Mouse (Mus musculus) erythroblast, adult 5-6 weeks (primary cell): ENCODE data around the gene Mecom. TPM values are rescaled to one million over a fixed set of nuclear protein-coding genes. Genes with fewer than 3 reads are reported as not detected.

Experiments
- ATAC-seq: replicated peaks from 2 replicates; pipeline ENCODE4 v1.8.0; 2016; ENCODE audit warnings: moderate number of reproducible peaks, mild to moderate bottlenecking, moderate TSS enrichment, inconsistent platforms; ENCODE audit not compliant: poor library complexity, low FRiP score, severe bottlenecking
- total RNA-seq, 2 experiments: library from RNA; stranded (forward) in 1 of 2; stranded (reverse) in 1 of 2; fragments of 150-400 nt in 1 of 2; fragments of 200-764, 138-1000 nt in 1 of 2; gene quantifications; 2 replicates each; pipeline versions ENCODE4 v1.2.3 to v1.2.4; 2015 to 2017; ENCODE audit warnings: low replicate concordance in 2 of 2

Gene Mecom
- total RNA-seq, 2 experiments from 2014 or later = 0.58 TPM; not detected in 1

- ATAC-seq = no peak
Observed at GRCm38 (mm10) chr3:29957365-29958236, 590.2 kb downstream of the Mecom start.

DNA sequence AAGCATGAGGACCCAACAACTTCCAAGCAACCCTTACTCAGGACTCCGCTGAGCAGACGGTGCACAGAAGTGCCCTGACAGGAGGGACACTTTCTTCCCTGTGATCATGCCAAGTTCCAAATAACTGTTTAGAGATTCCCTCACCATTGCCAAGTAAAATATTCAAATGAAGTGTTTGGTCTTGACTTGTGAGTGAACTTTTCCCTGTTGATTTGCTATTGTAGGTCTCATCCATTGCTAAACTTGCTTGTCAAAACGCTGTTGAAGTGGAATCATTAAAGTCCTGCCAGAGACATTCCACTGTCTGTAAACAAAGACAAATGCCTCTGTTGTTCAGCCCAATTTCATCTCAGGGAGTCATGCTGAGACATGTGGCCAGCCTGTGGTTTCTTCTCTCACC lies 594.5 kb downstream of the Mecom start:
- ATAC-seq = no peak

DNA sequence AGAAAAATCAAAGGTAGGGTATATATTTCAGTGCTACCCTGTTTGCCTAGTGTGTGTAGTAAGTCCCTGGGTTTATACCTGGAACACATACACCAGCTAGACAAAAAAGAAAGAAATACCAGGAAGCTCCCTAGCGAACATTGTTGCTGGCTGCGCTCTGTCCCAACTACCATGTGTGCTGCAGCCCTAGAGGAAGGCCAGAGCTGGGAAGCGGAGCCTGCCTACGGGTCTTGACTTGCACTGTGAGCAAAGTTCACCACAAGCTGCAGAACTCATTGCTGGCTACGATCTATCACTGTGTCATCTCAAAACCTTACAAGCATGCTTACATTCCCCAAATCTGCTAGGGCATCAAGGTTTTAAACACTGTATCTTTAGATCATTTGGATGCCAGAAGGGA lies 597.0 kb downstream of the Mecom start:
- ATAC-seq = no peak

DNA sequence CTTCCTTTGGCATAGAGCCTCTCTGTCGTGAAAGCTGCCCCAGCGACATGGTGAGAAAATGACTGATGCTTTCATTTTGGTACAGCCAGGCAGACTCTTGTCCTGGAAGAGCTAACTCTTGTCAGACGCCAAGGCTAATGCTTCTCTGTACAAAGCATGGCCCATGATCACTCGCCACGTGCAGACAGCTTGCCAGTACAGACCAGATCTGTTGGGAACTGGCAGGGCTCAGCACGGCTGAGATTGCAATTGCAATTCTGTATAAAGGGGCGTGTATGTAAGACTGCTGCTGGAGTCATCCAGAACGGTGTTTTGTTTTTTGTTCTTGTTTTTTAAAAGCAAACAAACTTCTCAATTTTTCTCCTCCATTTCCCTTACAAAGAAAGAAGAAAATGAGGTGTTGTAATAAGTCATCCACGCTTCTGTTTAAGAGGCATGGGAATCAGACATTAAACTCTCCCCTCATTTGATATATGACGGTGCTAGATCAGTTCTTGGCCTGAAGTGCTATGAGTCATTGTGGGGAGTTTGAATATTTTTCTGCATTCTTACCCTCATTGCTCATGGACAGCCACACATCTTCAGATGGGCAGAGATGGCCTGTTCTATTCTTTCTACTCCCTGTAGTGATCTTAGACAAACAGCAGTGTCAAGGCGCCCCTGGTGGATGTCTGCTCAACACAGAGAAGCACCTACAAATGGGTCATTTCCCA lies 644.1 kb downstream of the Mecom start:
- no peak for ATAC-seq

Other genes starting within 250 kb of the Mecom start
- 1.3 TPM in 1 of 2 replicates, not detected in the other for gene Actrt3, start 51.9 kb upstream of the Mecom start, total RNA-seq (2015; ENCODE audit: low replicate concordance)
- not detected in 2 replicates for gene Actrt3, start 51.9 kb upstream of the Mecom start, total RNA-seq (2017; ENCODE audit: low replicate concordance)
- gene Mynn, start 54.1 kb upstream of the Mecom start, total RNA-seq (2015; ENCODE audit: low replicate concordance) = 15.7 and 22.3 TPM in 2 replicates
- gene Mynn, start 54.1 kb upstream of the Mecom start, total RNA-seq (2017; ENCODE audit: low replicate concordance) = 37.1 and 41.4 TPM in 2 replicates
- gene Lrriq4, start 96.5 kb upstream of the Mecom start, total RNA-seq (2015; ENCODE audit: low replicate concordance) = not detected in 2 replicates
- not detected in 2 replicates for gene Lrriq4, start 96.5 kb upstream of the Mecom start, total RNA-seq (2017; ENCODE audit: low replicate concordance)
- gene Lrrc34, start 99.9 kb upstream of the Mecom start, total RNA-seq (2015; ENCODE audit: low replicate concordance) = not detected in 2 replicates
- gene Lrrc34, start 99.9 kb upstream of the Mecom start, total RNA-seq (2017; ENCODE audit: low replicate concordance) = not detected in 2 replicates
- gene Lrrc31, start 151.8 kb upstream of the Mecom start, total RNA-seq (2015; ENCODE audit: low replicate concordance) = not detected in 2 replicates
- gene Lrrc31, start 151.8 kb upstream of the Mecom start, total RNA-seq (2017; ENCODE audit: low replicate concordance) = 0.84 TPM in 1 of 2 replicates, not detected in the other
- gene Samd7, start 198.3 kb upstream of the Mecom start, total RNA-seq (2015; ENCODE audit: low replicate concordance) = not detected in 2 replicates
- 0.26 and 0.84 TPM in 2 replicates for gene Samd7, start 198.3 kb upstream of the Mecom start, total RNA-seq (2017; ENCODE audit: low replicate concordance)
- 219 and 226 TPM in 2 replicates for gene Sec62, start 244.9 kb upstream of the Mecom start, total RNA-seq (2015; ENCODE audit: low replicate concordance)
- 338 and 399 TPM in 2 replicates for gene Sec62, start 244.9 kb upstream of the Mecom start, total RNA-seq (2017; ENCODE audit: low replicate concordance)